Mouse (Mus musculus) layer of hippocampus, postnatal 10 days (tissue): Measurements from ENCODE around the gene Hcar2. TPM values are rescaled to one million over a fixed set of nuclear protein-coding genes. Genes with fewer than 3 reads are reported as not detected.

Source experiments
- DNase-seq, 2 experiments: peaks; one replicate each; pipeline ENCODE4 v3.0.0; 2021; ENCODE audit warnings: low spot score in 2 of 2
- total RNA-seq, 2 experiments: library from RNA; stranded (reverse); gene quantifications; 2 replicates each; pipeline ENCODE4 v1.2.3; 2021

Gene Hcar2
- total RNA-seq, 2 experiments from 2014 or later = not detected

DNA sequence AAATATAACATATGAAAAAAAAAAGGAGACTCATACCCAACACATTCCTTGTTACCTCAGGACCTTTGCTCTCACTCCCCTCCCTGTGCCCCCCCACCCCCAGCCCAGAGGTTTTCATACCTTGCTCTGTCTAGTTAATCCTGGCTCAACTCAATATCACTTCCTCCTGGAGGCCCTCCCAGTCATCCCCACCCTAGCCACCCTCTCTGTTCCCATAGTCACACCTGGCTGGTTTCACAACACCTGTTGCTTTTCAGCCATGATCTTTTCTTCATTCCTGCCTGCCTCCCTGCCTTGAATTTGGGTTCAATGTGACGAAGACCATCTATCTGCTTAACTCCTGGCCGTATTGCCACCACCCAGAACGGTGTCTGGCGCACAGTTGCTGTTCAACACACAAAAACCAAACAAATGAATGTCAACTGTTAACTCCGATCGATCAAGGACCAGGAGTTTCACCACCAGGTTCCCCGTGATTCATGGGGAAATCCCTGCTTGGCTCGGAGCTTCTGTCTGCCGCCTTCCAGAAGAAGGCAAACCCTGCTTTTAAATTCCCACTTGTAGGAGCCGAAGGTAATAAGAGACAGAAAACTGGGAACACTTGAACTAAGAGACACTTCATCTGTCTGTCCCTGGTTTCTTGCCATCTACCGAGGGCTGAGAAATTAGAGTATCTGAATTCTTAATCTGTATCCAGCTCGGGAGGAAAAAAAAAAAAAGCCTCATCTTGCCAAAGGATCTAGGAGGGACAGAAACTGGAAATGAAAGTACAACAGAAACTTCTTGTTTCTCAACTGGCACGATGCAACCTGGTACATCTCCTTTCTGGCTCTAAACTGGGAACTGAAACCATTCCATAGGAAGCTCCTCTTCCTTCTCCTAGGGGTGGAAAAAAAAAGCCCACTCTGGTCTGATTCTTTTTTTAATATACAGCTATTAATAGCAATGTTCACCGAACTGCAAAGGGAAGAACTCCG lies 2.6 kb downstream of the Hcar2 start:
- no peak for DNase-seq

DNA sequence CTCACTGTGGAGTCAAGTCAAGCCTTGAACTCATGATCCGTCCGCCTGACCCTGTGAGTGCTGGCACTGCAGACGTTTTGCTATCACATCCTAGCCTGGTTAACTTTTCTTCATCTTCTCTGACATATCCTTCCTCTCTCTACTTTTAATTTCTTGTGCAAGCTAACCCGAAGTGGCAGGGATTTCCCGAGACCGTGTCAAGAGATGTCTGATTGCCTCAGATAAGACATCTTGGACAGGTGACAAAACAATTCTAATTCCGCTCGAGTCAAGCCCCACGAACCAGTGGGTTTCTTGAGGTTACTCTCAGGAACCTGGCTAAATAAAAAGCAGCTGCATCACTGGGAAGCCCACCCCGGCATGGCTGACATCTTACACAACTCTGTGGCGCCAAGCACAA lies 6.5 kb downstream of the Hcar2 start:
- DNase-seq = no peak

DNA sequence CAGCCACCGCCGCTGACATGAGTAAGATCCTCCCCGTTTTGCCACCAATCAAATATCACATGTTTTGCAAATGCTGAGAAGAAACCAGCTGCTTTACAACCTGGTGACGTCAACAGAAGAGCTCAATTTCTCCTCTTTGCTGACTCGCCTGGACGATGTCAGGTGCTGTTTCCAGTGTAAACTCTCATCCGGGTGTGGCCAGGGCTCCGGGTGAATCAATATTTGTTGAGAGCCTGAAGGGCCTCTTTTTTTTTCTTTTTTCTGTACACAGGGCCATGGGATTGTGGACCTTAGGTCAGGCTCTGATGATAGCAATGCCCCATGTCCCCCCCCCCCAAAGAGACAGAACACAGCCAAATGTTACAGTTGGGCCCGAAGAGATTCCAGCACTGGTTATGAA lies 10.8 kb downstream of the Hcar2 start:
- DNase-seq = no peak

DNA sequence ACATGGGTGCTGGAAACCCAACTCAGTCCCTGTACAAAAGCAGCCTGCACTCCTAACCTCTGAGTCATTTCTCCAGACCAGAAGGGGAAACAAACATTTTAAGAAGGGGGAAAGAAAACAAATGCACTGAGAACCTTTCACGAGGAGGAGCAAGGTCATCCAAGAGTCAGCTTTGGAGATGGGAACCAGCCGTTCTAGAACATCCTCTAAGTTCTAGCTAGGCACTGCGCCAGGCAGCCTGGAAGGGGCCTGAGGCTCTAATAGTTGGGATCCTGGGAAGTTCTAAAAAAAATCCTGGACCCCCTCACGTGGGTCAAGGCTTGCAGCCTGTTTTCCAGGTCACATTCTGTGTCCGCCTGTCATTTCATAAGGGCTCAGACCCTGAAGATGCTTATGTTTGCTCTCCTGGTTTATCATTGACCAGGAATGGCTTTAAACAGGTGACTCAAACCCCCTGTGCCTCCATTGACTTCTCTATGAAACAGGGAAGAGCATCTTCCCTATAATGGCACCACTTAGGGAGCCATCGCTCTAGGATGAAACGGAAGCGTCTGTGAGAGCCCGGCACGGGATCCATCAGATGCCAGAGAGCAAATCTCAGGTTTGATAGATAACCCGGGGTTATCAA lies 11.3 kb downstream of the Hcar2 start:
- DNase-seq = no peak

DNA sequence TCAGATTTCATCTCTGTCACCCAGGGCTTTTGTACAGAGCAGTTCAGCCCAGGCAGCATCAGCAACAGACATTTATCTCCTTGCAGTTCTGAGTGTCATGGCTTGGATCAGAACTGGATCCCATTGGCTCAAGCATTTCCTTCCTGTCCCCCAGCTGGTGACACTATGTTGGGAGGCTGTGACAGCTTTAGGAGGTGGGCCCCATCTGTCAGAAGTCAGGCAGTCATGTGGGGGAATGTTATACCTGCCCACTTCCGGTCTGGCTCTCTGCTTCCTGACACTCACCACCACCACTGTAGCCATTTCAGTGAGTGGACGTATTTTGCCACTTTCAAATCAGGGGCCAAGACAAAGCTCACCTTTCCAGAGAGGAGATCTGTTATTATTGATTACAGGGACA lies 13.9 kb downstream of the Hcar2 start:
- no peak for DNase-seq

DNA sequence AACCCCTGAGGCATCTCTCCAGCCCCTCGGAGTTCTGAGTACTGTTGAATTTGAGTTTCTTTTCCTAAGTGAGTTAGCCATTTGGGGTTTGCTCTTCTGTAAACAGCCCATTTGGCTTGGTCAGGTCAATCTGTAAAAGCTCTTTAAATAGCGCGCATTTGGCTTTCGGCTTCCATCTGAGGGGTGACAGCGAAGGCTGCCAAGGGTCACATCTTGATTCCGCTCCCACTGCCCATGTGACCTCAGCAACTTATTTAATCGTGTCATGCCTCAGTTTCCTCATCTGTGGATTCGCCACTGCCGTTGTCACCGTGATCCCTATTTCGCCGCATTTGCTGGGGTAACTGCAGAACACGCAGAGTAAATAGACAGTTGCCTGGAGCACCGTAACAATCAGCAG lies 21.0 kb downstream of the Hcar2 start:
- DNase-seq = no peak

DNA sequence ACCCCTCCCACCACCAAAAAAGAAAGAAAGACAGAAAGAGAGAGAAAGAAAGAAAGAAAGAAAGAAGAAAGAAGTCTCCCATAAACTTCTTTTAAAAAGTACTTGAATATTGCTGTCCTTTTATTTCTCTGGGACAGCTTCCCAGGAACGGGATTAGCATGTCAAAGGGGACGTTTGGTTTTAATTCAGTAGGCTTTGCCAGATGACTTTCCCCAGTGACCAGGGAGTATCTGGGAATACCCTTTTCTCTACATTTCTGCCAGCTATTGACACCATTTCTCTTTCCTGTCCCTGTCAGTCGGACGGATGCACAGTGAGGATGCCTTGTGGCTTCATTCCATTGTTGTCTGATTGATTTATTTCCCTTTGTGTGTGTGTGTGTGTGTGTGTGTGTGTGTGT lies 21.5 kb downstream of the Hcar2 start:
- DNase-seq = no peak

DNA sequence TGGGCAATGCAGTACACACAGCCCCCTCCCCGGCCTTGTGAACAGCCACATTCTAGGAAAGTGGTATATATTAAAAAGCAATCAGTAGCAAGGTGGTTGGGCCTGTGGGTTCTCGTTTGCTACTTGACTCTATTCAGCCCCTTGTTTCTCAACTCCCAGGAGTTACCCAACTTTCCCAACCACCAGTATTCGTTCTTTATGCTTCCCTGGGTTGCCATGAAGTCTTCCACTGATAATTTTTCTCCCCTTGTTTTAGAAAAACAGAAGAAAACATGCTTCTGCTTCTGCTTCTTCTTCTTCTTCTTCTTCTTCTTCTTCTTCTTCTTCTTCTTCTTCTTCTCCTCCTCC lies 22.4 kb downstream of the Hcar2 start:
- no peak for DNase-seq

DNA sequence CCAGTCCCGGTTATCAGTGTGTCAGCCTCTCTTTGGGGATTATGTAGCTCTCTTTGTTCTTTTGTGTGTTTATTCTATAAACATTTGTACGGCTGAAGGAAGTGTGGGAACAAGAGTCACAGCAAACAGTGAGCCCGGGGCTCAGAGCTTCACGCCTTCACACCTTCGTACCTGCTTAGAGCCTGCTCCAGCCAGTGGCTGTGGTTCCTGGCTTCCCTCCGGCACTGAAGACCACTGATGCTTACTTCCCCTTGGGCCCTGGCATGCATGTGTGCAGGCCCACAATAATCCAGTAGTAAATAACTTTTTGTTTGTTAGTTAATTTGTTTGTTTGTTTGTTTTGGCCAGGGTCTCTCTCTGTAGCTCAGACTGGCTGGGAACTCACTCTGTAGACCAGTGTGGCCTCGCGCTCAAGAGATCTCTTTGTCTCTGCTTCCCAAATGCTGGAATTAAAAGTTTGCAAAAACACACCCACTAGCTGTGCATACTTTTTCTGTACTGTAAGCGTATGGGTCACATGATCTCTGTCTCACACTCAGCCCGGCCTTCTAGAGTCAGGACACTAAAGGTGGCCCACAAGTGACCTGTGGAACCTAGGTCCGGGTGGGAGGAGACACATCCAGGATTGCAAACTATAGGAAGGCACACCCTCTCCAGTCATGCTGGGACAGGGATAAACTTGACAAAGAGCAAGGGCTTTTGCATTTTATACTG lies 22.9 kb downstream of the Hcar2 start:
- DNase-seq = no peak

DNA sequence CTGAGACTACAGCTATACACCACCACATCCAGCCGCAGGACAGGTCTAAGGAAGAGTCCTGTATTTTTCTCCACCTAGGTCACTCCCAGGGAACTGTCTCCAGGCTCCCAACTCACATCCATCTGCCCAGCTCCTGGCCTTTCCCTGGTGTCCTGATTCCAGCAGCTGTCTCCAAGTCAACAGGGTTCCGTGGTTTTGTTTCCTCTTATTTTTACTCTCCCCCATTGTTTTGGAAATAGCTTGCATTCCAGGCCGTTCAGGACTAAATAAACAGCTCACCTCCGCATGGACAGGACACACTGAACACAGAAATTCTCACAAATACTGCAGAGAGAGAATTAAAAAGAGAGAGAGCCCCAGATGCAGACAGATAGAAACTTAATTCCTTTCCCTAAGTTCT lies 27.9 kb downstream of the Hcar2 start:
- DNase-seq = no peak

DNA sequence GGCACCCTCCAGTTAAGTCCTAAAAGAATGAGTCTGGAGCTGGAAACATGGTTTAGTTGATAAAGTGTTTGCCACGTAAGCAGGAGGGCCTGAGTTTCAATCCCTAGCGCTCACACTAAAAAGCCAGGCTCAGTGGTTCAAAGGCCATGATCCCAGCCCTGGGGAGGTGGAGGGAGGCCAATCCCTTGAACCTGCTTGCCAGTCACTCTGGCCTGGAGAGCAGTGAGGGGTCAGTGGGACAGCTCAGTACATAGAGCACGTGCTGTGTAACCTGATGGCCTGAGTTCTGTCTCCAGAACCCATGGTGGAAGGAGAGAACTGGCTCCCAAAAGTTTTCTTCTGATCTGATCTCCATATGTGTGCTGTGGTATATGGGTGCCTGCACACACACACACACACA lies 30.5 kb downstream of the Hcar2 start:
- DNase-seq = no peak

DNA sequence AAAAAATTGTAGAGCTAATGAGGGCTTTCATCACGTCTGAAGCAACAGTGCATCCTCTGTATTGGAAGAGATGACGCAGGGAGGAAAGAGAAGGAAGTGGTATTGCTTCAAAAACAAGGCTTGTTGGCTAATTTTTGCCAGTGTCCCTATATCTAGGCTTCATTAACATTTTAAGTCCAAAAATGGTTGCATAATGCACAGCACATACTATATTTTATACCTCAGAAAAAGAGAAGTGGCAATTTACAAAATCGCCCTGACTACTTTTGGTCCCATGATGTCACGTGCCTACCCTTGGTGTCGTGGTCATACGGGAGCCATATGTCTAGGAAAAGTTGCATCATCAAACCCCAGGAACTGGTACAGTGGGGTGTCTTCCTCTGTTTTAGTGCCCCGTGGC lies 33.0 kb downstream of the Hcar2 start:
- no peak for DNase-seq

DNA sequence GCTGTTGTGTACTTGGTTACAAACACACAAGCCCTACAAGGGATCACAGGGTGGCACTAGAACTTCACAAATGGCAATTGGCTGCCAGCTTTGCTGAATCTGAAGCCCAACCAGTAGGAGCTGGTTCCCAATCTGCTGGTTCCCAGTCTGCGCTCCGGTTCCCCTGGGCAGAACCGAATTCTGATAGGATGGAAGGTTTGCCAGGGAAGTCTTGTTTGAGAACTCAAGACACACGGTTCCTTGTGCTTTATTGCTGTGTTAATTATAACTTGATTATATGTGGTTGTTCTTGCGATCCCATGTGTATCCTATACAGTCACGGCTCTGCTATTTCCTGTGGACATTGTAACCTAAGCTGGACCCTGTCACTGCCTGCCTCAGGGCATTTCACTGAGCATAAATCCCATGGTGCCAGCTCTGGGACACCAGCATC lies 37.6 kb downstream of the Hcar2 start:
- DNase-seq = peak; percentile 46 to 64

DNA sequence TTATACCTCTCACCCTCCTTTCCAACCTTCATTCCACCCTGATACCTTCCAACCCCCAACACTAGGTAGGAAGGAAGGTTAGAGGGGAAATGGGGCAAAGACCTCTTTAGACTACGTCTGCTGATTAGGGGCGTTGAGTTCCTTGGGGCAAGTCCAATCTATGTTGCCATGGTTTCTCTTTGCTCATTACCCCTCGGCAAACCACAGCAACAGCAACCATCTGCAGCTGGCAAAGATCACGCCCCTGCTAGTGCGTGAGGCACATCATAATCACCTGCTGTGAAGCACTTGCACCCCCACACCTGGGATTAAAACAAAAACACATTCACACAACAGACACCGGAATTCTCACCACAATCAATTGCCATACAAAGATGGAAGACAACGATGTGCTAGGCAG lies 42.6 kb downstream of the Hcar2 start:
- DNase-seq = peak; percentile 23 to 26

DNA sequence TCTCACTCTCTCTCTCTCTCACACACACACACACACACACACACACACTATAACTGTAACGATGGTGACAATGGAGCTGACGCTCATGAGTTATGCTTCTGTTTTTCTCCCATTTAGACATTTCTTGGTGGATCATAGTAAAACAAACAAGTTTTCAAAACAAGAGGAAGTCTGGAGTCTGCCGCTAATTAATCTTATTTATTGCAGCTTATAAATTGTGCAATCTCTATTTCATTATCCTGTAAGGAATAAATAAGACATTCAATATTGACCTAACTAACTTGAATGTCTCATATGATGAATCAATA lies 44.1 kb downstream of the Hcar2 start:
- DNase-seq = no peak

DNA sequence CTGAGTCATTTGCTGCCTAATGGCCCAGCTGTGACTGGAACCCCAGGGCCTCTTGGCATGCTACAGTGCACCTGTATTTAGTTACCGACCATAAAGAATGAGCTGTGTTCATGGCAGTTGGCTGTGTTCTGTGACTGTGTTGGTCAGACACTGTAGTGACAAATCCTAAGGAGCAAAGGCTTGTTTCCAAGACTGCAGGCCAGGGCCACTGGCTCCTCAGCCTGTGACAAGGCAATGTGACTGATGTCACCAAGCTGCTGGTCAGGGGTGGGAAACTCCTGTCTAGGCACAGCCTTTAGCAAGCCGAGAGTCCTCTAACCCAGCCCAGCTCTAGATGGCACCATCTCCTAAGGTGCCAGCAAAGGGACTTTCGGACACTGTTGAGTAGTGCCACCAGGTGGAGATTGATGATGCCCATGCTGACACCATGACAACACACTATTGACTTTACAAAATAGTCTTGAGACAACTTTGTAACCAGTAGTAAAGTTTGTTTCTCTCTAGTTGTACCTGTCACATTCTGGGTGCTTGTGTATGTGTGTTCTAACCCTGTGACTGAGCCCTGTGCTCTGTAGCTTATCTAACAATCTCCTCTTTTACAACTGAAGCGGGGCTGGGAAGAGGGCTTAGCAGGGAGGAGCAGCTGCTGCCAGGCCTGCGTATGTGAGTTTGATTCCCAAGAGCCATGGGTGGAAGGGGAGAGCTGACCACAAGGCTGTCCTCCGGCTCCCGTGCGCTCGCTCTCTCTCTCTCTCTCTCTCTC lies 44.6 kb downstream of the Hcar2 start:
- DNase-seq = no peak

DNA sequence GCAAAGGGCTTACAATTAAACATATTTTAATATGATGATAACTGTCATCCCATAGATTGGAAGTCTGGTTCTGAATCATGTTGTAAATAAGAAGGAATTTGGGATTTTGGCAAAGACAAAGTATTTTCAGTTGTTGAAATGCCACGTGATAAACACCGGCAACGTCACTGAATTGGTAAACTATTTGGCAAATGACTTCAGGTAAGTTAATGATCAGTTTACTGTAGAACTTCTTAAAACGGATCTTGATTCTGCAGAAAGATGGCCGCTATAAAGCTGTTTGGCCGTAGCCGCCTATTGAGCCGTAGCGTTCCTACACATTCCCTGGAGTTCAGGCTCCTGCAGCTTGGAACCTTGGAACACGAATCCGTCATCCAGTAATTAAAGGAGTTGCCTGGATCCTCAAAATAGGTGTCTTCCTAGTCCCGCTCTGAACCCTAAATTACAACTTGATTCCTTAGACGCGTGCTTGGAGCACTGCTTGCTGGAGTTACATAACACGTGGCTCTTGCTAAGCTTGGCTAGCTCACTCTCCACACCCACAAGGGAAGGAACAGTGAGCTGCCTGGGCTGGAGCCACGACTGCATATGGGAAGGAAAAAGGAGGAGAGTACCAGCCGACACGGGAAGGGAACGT lies 46.2 kb downstream of the Hcar2 start:
- DNase-seq = no peak

DNA sequence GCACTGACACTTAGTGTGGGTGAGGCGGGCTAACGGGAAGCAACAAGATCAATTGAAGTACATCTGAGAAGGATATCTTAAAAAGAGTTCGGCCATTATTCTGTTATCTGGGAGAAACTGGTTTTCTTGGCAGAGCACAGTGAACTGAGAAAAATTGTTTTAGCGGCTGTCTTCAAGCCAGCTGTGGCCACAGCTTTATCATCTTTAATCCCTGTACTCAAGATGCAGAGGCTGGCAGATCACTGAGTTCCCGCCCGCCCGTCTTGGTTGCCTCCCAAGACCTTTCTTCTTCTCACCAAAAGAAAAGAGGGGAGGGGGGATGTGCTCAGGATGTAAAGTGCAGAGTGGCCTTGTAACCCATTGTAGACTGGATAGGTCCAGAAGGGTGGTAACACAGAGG lies 48.4 kb downstream of the Hcar2 start:
- no peak for DNase-seq
